ENCODE assay signal across 26 mouse cellular contexts in the genomic region with DNA sequence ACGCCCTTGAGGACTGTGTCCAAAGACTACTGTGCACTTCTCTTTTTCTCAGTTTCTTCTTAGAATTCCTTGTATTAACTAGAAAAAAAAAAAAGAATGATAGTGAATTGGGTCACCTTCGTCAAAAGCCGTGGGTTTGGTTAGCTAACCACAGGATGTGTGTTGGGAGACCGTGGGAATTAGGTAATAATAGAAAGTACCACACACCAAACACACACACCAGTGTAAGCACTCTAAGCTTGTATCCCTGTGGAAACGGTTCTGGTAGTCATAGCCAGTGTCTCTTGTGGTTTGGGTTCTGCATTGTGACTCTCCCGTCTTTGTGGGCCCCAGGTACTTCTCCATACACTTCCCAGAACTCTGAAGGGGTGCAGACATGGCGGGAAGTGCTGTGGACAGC.
"Had no signal": no experiment of that assay in that cellular context is flagged by ENCODE, and none has a peak within 500 bp of the region (broad histone marks: within the 10 kb centered on the region; RNA-seq: fewer than 3 reads in every experiment).

No protein-coding gene starts in this region.

- H3K27ac ChIP-seq: kidney, embryonic 15.5 days; limb, embryonic 12.5 days; limb, embryonic 15.5 days; liver, embryonic 14.5 days; midbrain, embryonic 10.5 days; midbrain, embryonic 13.5 days; neural tube, embryonic 13.5 days; stomach, postnatal 0 days had no signal

- DNase-seq: kidney, adult 8-10 months; kidney, postnatal 10 days; kidney, postnatal 4 days; left cerebral cortex, postnatal 4 days; liver, postnatal 0 days; lung, embryonic 14.5 days; lung, postnatal 10 days; lung, postnatal 4 days; right cerebral cortex, adult 18-20 months; right cerebral cortex, postnatal 14 days; right cerebral cortex, postnatal 4 days; thymus, adult 2 months; thymus, postnatal 14 days; thymus, postnatal 4 days had no signal

- H3K4me1 ChIP-seq: kidney, embryonic 15.5 days; limb, embryonic 12.5 days; limb, embryonic 15.5 days; midbrain, embryonic 10.5 days; midbrain, embryonic 13.5 days; neural tube, embryonic 13.5 days had no signal

- ATAC-seq: liver, postnatal 0 days; midbrain, embryonic 13.5 days; midbrain, embryonic 16.5 days had no signal

- H3K9ac ChIP-seq: kidney, embryonic 15.5 days; limb, embryonic 12.5 days; limb, embryonic 15.5 days; liver, embryonic 14.5 days; liver, postnatal 0 days; lung, embryonic 14.5 days; midbrain, embryonic 13.5 days; neural tube, embryonic 13.5 days had no signal

- H3K36me3 ChIP-seq: kidney, embryonic 15.5 days; limb, embryonic 12.5 days; limb, embryonic 15.5 days; midbrain, embryonic 10.5 days; midbrain, embryonic 13.5 days; neural tube, embryonic 13.5 days had no signal

- H3K4me3 ChIP-seq: kidney, embryonic 15.5 days; limb, embryonic 12.5 days; limb, embryonic 15.5 days; midbrain, embryonic 10.5 days; midbrain, embryonic 13.5 days; myocyte; neural tube, embryonic 13.5 days had no signal

- H3K9me3 ChIP-seq: kidney, embryonic 15.5 days; limb, embryonic 12.5 days; limb, embryonic 15.5 days; midbrain, embryonic 10.5 days; midbrain, embryonic 13.5 days; neural tube, embryonic 13.5 days had no signal

- H3K27me3 ChIP-seq: kidney, embryonic 15.5 days; limb, embryonic 12.5 days; limb, embryonic 15.5 days; megakaryocyte, embryonic 14.5 days; midbrain, embryonic 13.5 days; neural tube, embryonic 13.5 days had no signal

- H3K4me2 ChIP-seq: kidney, embryonic 15.5 days; limb, embryonic 12.5 days; limb, embryonic 15.5 days; liver, embryonic 11.5 days; lung, embryonic 14.5 days; midbrain, embryonic 13.5 days; neural tube, embryonic 13.5 days had no signal
